In the genomic region with DNA sequence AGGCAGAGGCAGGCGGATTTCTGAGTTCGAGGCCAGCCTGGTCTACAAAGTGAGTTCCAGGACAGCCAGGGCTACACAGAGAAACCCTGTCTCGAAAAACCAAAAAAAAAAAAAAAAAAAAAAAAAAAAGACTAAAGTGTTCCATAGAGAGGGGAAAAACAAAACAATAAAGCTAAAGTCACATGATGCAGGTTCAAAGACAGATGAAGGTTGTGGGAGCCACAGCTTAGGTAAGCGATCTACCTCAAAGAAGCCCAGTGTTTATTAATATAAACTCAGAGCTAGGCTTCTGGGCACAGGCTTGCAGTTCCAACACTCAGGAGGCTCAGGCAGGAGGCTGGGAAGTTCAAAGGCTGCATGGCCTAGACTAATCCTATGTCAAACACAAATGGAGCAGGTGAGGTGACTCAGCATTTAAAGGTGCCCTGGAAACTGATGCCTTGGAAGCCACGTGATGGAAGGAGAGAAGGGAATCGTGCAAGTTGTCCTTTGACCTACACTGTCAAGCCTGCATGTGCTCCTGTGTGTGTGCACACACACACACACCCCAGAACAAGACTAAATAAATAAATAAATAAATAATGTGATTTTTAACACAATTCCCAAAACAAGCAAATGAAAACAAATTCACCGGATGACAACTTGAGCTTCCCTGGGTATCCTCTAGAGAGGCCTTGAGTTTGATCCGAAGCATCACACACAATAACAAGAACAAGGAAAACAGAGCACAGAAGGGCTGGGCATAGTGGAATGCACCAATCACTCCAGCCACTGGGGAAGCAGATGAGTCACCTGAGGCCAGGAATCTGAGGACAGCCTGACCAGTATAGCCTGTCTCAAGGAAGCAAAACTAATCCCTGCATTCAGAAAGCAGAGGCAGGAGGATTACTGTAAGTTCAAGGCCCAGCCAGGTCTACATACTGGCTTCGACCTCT, we compare ENCODE assay signal across 19 mouse cellular contexts. TPM values are rescaled to one million over a fixed set of nuclear protein-coding genes. Genes with fewer than 3 reads are reported as not detected.
DNase-seq lines count a peak whose midpoint lies in the region; ATAC-seq and TF ChIP-seq lines count a peak whose summit lies in the region.
"Had no signal": no experiment of that assay in that cellular context is flagged by ENCODE, and none has a peak within 500 bp of the region (broad histone marks: within the 10 kb centered on the region; RNA-seq: fewer than 3 reads in every experiment).

No protein-coding gene starts in this region.

- peaks cover 3% of the 10 kb centered on the region; the same call in 1 of the 2 replicates for H3K4me1 ChIP-seq in liver, embryonic 13.5 days (replicated peaks)
- no peaks in the 10 kb centered on the region for H3K4me1 ChIP-seq in stomach, postnatal 0 days (replicated peaks; ENCODE audit: control insufficient read depth, insufficient read depth)
- H3K4me1 ChIP-seq in forebrain, embryonic 12.5 days = no peaks in the 10 kb centered on the region
- H3K4me1 ChIP-seq in forebrain, embryonic 15.5 days = no peaks in the 10 kb centered on the region
- H3K4me1 ChIP-seq: embryonic facial prominence, embryonic 15.5 days; hindbrain, embryonic 13.5 days; limb, embryonic 13.5 days; midbrain, embryonic 10.5 days had no signal

- WGBS in liver, embryonic 13.5 days (ENCODE audit: insufficient replicate concordance) = 77% methylated on average over 8 of the region's 9 CpGs
- WGBS in stomach, postnatal 0 days = 52% methylated on average over 6 of the region's 9 CpGs
- 84% methylated on average over 8 of the region's 9 CpGs for WGBS in forebrain, embryonic 12.5 days
- 87% methylated on average over 8 of the region's 9 CpGs for WGBS in forebrain, embryonic 15.5 days

- DNase-seq in liver, embryonic 13.5 days = no peak
- DNase-seq in liver = no peak
- DNase-seq in Muller cell, postnatal 12 days (ENCODE audit: inconsistent ontology term) = peak; percentile 9
- peak; percentile 25 for DNase-seq in kidney, postnatal 10 days
- DNase-seq in stomach, postnatal 0 days (ENCODE audit: low spot score) = peak; percentile 76
- DNase-seq in thymus, adult 18-20 months = no peak
- DNase-seq: cerebellum, adult 2 months; lung, postnatal 14 days; right cerebral cortex, postnatal 14 days; thymus, postnatal 14 days had no signal

- no peaks in the 10 kb centered on the region for H3K27me3 ChIP-seq in liver, embryonic 13.5 days
- no peaks in the 10 kb centered on the region for H3K27me3 ChIP-seq in stomach, postnatal 0 days (ENCODE audit: control insufficient read depth, insufficient read depth, low read length)
- H3K27me3 ChIP-seq in forebrain, embryonic 12.5 days = no peaks in the 10 kb centered on the region
- H3K27me3 ChIP-seq in forebrain, embryonic 15.5 days = no peaks in the 10 kb centered on the region
- H3K27me3 ChIP-seq: embryonic facial prominence, embryonic 15.5 days; hindbrain, embryonic 13.5 days; limb, embryonic 13.5 days had no signal

- no peaks in the 10 kb centered on the region for H3K9me3 ChIP-seq in liver, embryonic 13.5 days (replicated peaks)
- no peaks in the 10 kb centered on the region for H3K9me3 ChIP-seq in stomach, postnatal 0 days (ENCODE audit: control insufficient read depth, low read length)
- no peaks in the 10 kb centered on the region for H3K9me3 ChIP-seq in forebrain, embryonic 12.5 days
- no peaks in the 10 kb centered on the region for H3K9me3 ChIP-seq in forebrain, embryonic 15.5 days
- H3K9me3 ChIP-seq: embryonic facial prominence, embryonic 15.5 days; G1E; hindbrain, embryonic 13.5 days; limb, embryonic 13.5 days; midbrain, embryonic 10.5 days had no signal

- H3K9ac ChIP-seq in liver, embryonic 13.5 days = no peak overlapping the region
- no peak overlapping the region for H3K9ac ChIP-seq in stomach, postnatal 0 days (ENCODE audit: low read length)
- no peak overlapping the region for H3K9ac ChIP-seq in forebrain, embryonic 12.5 days
- no peak overlapping the region for H3K9ac ChIP-seq in forebrain, embryonic 15.5 days (replicated peaks)
- H3K9ac ChIP-seq: embryonic facial prominence, embryonic 15.5 days; hindbrain, embryonic 13.5 days; limb, embryonic 13.5 days had no signal

- no peak for TF ChIP-seq EP300 in stomach, postnatal 0 days (optimal IDR thresholded peaks at IDR 0.05)

- TF ChIP-seq CTCF in stomach, postnatal 0 days (IDR thresholded peaks at IDR 0.05; ENCODE audit: low read depth) = no peak

- no peak overlapping the region for H3K27ac ChIP-seq in liver, embryonic 13.5 days
- H3K27ac ChIP-seq in stomach, postnatal 0 days (replicated peaks) = 0 out of 2 replicates have a peak overlapping the region, but pooled peaks have one; percentile 24
- H3K27ac ChIP-seq in forebrain, embryonic 12.5 days = no peak overlapping the region
- no peak overlapping the region for H3K27ac ChIP-seq in forebrain, embryonic 15.5 days (replicated peaks)
- H3K27ac ChIP-seq: embryonic facial prominence, embryonic 15.5 days; hindbrain, embryonic 13.5 days; left cerebral cortex, adult 2 months; limb, embryonic 13.5 days; midbrain, embryonic 10.5 days had no signal

- H3K4me2 ChIP-seq in liver, embryonic 13.5 days = no peak overlapping the region
- H3K4me2 ChIP-seq in stomach, postnatal 0 days (replicated peaks; ENCODE audit: low read depth) = no peak overlapping the region
- no peak overlapping the region for H3K4me2 ChIP-seq in forebrain, embryonic 12.5 days
- no peak overlapping the region for H3K4me2 ChIP-seq in forebrain, embryonic 15.5 days (replicated peaks)
- H3K4me2 ChIP-seq: embryonic facial prominence, embryonic 15.5 days; hindbrain, embryonic 13.5 days; limb, embryonic 13.5 days had no signal

- ATAC-seq in liver, embryonic 13.5 days (ENCODE audit: low read depth) = peak; percentile 29; the same call in 1 of the 2 replicates
- ATAC-seq in stomach, postnatal 0 days (ENCODE audit: low FRiP score, low TSS enrichment) = peak; percentile 93
- ATAC-seq in forebrain, embryonic 12.5 days (ENCODE audit: low FRiP score) = no peak
- no peak for ATAC-seq in forebrain, embryonic 15.5 days (replicated peaks)

- no peaks in the 10 kb centered on the region for H3K36me3 ChIP-seq in liver, embryonic 13.5 days
- H3K36me3 ChIP-seq in stomach, postnatal 0 days (ENCODE audit: control insufficient read depth, insufficient read depth, low read length) = no peaks in the 10 kb centered on the region
- H3K36me3 ChIP-seq in forebrain, embryonic 12.5 days (replicated peaks) = no peaks in the 10 kb centered on the region
- no peaks in the 10 kb centered on the region for H3K36me3 ChIP-seq in forebrain, embryonic 15.5 days
- H3K36me3 ChIP-seq: embryonic facial prominence, embryonic 15.5 days; G1E; hindbrain, embryonic 13.5 days; limb, embryonic 13.5 days; midbrain, embryonic 10.5 days had no signal

- no peak overlapping the region for H3K4me3 ChIP-seq in liver, embryonic 13.5 days (replicated peaks)
- H3K4me3 ChIP-seq in stomach, postnatal 0 days (ENCODE audit: low read depth, low read length) = no peak overlapping the region
- no peak overlapping the region for H3K4me3 ChIP-seq in forebrain, embryonic 12.5 days (replicated peaks)
- H3K4me3 ChIP-seq in forebrain, embryonic 15.5 days = no peak overlapping the region
- H3K4me3 ChIP-seq: embryonic facial prominence, embryonic 15.5 days; hindbrain, embryonic 13.5 days; left cerebral cortex, adult 2 months; limb, embryonic 13.5 days; midbrain, embryonic 10.5 days; myocyte had no signal

RNA-seq across cellular contexts. Expression of a gene that starts 25.4 kb away (rescaled TPM):
- polyA plus RNA-seq in liver, embryonic 13.5 days (2015; fragmentation: Nextera tagmentation; extraction: Ambion mirVana) = 29.7 and 36.1 TPM in 2 replicates
- polyA plus RNA-seq in stomach, postnatal 0 days (2015; fragmentation: Nextera tagmentation; extraction: Ambion mirVana) = 27.0 and 27.4 TPM in 2 replicates
- 134 and 141 TPM in 2 replicates for polyA plus RNA-seq in forebrain, embryonic 12.5 days (2016; fragmentation: Nextera tagmentation; extraction: Ambion mirVana)
- 129 TPM in 2 replicates for polyA plus RNA-seq in forebrain, embryonic 15.5 days (2015; fragmentation: Nextera tagmentation; extraction: Ambion mirVana)

Comparison
In these comparisons a context has a peak if more than half of its experiments do, and no peak if none do; other contexts are left out.
1. ATAC-seq: peak in liver, embryonic 13.5 days (single experiment) and stomach, postnatal 0 days (single experiment); none in forebrain, embryonic 12.5 days (single experiment) and forebrain, embryonic 15.5 days (single experiment).
2. DNase-seq: peak in Muller cell, postnatal 12 days (single experiment), kidney, postnatal 10 days (single experiment) and stomach, postnatal 0 days (single experiment); none in liver, embryonic 13.5 days (single experiment), liver (single experiment) and thymus, adult 18-20 months (0 of 2).